Mouse (Mus musculus): ENCODE measurements at regions not wholly inside any gene's neighbourhood (a gene's known extent, or its start where the extent isn't known, plus 50 kb on each side); places are given as distances from the start of the nearest gene placed in this dataset.
A peak's percentile ranks its signal among the peaks of the same experiment; 100 is the strongest.

DNA sequence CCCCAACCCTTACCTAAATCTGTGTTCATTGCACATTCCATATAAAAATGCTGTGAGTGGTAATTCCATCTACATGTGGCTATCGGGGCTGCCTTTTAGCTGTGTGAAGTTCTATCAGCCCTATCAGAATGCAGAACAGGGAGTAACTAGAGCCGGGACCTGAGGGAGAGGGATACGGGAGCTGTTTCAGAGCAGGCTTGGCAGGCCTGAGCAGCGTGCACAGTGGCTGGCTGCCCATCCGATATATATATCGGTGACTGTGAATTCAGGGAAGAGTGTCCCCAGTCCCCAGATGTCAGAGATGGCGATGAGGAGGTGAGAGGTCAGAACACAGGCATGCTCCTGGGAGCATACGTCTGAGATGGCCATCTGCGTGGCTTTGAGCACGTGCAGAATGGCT lies 79.0 kb downstream of the Arl4c start:
- DNase-seq, result no peak

DNA sequence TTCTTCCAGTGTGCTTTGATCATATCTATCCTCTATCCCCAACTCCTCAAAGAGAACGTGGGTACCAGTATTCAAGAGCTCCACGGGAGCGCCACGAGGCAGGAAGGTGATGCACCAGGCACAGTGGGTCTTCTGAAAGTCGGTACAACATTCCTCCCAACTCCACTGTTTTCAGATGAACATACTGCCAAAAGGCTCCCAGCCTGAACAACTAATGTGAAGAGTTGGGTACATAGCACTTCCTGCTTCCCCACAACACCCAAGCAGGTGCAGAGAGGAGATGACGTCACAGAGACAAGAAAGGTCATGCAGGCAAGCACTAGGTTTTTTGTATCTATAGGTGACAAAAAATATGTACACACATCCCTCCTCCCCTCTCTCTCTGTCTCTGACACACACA lies 79.7 kb downstream of the Arl4c start:
- no peak for DNase-seq

DNA sequence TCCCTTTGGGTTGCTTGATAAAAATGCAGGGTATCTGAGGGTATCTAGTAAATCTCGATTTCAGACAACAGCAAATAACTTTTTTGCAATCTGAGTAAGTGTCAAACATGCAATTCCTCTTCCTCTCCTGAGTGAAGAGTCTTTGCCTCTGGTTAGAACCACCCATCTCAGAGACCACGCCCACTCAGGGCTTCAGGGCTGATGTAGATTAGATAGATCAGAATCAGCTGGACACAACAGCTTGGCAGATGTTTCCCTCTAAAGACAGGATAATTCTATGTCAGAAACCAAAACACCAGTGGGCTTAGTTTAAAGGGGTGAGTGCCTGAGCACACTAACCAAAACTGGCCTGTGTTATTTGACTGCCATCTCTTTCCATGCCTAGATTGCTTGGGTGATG lies 80.8 kb downstream of the Arl4c start:
- no peak for DNase-seq

DNA sequence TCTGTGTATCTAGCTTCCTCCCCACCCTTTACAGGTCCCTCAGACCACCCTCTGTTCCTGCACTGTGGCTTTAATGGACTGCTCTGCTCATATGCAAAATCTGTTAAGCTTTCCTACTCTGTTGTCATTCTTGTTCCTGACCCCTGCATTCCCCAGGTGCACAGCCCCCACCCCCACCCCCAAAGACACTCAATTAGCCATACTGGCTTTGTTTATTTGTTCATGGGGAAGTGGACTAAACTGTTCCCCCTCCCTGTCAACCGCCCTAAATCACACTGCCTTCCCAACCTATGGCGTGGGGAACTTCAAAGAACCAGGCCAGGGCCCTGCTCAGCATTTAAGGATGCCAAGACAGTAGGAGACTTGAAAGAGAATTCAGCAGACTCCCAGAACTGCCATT lies 89.0 kb downstream of the Arl4c start:
- no peak for DNase-seq

DNA sequence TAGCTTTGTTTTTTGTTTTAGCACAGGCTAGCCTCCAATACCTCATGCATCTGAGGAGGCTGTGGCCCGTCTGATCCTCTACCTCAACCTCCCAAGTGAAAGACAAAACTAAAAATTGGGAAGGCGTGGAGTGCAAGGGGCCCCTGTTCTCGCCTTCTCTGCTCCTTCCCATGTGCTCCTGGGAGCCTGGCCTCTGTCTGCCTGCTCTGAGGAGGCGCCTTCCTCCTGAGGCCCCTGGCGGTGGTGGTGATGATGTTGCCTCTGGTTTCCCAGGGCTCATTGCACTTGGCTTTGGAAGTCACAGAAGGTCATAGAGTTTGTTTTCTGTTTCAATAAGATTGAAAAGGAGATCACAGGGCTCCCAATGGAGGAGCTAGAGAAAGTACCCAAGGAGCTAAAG lies 90.8 kb downstream of the Arl4c start:
- DNase-seq, result no peak

DNA sequence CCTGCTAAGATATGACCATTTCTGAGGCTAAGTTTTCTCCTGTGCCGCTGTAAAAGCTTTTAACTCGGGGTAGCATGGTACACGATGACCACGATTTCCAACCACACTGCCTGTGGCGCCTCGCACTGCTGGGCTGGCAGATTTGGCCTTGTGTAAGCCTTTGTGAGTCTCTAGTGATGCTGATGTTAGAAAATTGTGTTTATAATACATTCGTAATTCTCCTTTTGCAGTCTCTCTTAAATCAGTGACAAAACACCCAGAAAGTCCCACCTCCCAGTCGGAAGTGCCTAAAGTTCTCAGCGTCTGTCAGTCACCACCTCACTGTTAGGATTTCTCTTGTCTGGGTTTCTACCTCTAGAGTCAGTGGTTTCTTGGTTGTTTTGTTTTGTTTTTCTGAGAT lies 91.2 kb downstream of the Arl4c start:
- DNase-seq, result no peak

DNA sequence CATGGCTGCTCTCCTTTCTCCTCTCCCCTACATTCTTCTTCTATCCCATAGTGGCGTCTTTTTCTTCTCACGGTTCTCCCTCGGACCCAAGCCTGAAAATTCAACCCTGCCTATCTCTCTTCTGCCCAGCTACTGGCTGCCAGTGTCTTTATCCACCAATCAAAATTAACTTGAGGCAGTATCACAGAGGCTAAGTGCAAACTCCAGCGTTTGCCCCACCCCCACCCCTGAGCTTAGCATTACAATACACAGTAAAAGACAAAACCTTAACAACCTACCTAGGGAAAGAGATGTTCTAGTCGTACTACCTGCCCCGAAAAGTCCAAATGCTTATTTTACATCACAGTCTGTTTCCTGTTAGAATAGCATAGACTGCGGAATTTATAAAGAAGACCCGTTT lies 93.2 kb downstream of the Arl4c start:
- no peak for DNase-seq

DNA sequence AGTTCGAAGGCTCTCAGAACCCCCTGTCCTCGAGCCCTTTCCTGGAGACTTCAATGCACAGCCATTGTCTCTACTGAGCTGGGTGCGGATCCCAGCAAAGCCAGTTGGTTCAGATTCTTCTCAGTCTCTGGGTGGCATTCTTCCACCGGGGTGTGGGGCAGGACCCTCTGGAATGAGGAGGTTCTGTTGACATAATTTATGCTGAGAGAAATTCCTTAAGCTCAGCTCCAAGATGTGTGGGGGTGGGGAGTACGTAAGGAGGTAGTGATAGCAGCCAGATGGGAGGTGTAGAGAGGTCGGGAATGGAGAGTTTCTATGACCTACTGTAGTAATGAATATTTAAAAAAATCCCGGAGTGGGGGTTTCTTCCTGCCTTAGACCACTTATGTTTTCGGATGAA lies 93.8 kb downstream of the Arl4c start:
- DNase-seq, result no peak

DNA sequence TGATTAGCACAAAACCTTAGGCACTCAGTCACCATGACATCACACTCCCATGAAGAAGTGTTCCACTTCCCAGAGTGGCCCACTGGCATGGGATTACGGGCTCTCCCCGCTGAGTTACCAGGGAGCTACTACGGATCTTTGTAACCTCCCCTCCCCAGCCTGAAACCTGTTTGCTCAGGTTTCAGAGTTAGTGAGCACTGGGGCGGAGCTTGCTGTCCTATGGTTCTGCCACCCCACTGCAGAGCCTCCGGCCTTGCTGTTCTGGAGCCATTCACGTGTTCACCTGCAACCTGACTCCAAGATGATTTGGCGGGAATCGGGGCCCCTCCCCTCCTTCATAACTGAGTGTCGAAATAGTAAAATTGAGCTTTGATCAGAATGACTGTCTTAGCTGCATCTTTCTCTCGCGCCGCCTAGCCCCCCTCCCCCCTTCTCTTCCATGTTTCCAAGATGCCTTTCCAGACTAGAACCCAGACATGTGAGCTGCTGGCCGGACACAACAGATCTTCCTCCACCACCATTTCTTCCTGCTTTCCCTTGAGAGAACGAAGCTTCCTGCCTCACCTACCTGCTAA lies 95.8 kb upstream of the Glrp1 start:
- peak; percentile 52 for DNase-seq

DNA sequence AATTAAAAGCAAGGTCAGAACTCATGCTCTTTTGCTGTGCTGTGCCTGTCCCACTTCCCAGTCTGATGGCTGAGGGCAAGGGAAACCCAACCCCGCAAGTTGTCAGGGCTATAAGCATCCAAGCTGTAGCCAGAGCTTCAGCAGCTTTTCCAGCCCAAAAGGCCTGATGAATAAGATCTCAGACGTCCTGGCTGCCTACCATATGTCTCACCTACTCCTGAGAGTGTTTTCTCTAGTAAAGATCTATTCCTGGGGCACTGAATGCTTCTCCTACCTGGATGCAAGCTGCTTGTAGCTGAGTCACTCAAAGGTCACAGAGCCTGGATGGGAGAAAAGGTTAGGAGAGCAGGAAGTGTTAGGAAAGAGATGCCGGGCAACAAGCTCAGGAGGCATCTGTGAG lies 92.4 kb upstream of the Glrp1 start:
- DNase-seq, result no peak

DNA sequence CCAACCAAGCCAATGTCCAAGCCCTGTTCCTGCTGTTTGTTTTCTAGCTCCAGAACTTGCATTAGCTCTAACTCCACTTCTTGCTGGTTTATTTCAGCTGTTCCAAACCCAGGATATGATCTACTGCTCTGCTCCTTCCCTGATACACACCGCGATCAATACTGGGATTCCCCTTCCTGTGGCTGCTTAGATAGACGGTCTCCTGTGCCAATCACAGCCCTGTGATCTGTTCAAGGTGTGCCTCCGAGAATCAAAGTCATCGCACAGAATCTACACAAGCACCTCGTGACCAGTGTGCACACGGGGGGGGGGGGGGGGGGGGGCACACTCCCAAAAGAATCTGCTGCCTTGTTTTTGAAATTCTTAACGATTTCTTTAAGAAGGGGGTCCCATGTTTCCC lies 91.9 kb upstream of the Glrp1 start:
- DNase-seq, result no peak

DNA sequence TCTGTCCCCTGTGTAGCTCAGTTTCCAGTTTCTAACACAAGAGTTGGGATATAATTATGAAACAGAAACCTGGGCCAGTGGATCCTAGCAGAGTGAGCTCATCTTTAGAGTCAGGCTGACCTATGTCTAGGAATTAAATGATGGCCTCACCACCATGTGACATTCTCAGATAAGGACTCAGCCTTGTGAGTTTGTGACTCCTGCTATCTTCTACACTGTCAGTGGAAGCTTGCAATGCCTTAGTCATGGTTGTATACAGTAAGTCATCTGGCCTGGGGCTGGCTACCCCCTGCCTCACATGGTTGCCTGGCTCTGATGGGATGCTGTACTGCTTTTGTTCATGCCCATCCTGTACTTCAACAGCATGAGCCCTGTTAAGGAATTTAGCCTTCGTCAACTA lies 90.3 kb upstream of the Glrp1 start:
- DNase-seq, result no peak

DNA sequence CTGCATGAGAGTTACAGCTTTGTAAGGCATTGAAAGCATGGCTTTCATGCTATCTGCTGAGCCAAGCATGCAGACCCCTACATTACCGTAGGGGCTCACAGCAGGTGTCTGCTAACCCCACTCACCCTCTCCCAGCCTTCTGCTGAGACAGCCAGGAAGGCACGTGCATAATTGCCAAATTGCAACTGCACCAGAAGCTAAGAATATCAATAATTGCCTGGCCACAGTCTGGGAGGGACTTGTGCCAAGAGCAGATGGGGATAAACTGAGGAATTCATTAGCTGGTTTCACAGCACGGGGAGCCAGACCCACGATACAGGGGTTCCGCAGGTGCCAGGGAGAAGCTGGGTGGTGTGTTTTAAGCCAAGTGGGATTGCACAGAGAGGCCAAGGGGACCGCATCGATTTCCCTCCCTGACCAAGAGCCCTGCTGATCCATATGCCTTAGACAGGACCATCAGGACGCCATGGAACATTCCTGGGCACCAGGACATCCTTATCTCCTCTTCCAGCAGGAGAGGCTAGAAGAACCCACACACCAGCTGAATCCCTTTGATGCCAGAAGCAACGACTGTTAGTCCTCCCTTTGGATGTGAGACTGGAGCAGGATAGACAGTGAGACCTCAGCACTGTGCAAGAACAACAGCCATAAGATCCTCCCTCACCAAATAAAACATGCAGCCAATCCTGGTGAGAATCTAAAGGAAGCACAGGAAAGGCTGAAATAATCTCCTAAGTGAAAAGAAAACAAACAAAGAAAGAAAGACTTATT lies 84.8 kb upstream of the Glrp1 start:
- DNase-seq, result no peak

DNA sequence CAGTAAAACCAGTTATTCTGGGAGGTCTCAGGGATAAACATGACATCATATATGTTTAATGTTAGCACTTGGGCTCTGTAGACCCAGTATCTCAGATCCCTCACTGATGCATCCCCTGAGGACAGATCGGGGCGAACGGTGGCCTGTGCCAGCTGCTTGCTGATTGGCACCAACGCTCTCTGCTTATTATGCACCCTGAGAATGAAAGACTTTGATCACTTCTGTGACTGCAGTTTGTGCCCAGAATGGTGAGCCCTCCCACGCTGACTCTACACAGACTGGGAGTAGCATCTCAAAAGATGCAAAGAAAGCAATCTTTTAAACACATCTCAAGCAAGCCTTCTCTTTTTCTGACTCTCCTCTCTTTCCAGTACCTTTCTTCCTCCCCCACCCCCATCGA lies 82.2 kb upstream of the Glrp1 start:
- DNase-seq, result no peak

DNA sequence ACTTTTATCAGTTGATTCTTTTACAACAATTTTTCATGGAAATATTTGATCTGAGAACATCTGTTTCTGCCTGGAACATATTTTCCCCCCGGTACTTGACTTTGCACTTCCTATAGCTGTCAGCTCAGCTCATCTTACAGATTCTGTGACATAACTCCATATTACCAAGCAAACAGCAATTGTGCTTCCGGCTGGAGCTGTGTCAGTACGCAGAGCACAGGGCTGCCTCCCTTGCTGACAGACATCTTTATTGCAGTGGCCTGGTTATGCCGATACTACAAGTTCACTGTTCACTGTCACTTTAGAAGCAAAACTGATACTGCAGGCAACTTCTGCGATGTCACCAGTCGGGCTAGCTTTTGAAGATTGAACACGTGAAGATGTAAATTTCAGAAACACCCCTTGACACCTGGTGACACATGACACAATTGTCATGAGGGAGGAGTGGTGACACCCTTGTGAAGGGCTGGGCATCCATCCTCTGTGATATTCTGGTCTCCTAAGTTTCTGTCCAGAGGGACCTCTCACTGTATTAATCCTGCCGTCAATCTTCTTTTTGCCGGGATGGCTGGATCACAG lies 81.0 kb upstream of the Glrp1 start:
- no peak for DNase-seq

DNA sequence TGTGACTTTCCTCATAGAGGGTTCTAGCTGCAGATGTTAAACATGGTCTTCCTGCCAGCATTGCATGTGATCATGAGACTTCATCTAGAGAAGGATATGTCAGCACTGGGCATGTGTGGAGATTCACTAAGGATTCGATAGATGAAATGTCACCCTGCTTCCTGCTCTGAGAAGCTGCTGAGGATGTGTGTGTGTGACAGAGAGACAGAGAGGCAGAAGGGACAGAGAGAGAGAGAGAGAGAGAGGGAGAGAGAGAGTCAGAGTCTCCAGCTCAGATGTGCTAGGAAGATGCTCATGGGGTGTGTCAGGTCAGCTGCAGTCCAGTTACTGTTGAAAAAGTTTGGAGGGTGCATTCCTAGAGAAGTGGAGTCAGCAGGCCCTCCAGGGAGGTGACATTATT lies 78.9 kb upstream of the Glrp1 start:
- no peak for DNase-seq

DNA sequence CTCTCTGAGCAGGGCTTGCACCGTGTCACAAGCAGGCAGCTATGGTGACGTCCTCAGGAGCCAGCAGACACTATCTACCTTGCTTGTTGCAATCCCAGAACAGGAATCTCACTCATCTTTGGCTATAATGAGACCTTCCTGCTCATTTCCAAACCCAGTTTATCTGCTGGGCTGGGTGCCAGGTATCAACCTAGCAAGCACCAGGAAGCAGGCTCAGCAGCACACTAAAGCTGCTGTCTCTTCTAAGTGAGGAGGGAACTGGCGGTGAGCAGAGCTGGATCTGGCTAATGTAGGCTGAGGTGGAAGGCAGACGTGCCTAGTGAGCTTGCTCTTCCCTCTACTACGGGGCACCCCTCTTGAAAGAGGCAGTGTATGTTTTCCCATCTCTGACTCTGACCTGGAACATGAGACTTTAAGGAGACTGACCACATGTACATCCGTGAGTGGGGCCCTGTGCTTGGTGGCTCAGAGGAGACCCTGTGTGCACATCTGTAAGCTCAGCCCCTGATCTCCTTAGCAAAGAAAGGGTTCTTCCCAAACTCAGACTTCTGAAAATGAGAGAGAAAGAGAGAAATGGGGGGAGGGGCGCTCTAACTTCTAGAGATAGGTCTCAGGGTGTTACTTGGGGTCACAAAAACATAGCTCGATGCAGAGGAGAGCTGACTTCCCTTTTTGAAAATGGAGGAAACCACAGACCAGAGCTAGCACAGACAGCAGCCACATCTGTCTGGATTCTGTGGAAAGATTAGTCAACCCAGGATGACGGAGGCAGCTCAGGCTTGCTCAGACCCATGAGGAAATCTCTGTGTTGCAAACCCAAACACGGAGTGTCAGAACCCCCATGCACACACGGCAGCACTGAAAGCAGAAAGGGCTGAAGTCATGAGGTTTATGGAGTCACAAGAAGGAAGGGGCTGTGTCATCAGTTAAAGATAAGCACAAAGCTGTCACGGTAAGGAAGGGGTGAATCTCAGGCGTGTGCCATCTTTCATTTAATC lies 77.3 kb upstream of the Glrp1 start:
- no peak for DNase-seq

DNA sequence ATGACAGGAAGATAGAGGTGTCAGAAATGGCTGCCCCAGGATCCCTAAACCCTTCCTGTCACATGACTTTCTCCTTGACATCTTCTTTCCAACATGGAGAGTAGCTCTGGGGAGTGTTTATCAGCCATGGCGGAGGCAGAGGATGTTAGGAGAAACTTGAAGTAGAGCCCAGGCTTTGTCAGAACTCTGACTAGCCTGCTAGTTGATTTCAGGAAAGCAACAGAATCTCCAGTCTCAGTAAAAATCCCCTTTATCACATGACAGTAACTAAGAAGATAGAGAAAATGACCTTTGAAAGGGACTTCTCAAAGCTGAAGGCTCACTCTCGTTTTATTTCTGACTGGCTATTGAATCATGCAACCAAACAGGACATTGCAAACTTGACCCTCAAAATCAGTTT lies 76.3 kb upstream of the Glrp1 start:
- DNase-seq, result no peak

DNA sequence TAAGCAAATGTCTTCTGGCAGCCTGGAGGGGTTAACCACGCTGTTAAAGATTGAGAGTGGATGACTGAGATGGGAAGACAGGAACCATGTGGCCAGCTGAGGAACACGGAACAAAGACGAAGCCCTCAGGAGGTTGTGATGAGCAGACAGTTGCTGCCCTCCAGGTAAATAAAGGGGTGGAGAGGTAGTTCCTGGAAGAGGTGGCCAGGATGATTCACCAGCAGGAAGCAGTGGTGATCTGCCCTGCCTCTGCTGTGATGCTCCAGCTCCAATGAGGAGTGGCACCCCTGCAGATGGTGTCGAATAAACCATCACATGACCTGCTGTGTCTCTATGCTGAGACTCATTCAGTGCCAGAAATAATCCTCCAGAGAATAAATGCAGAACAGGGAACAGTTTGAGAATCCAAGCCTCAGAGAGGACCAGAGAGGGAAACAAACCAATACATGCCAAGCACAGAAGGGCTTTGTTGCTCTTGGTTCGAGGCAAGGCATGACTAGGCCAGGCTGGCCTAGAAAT lies 74.7 kb upstream of the Glrp1 start:
- DNase-seq, result no peak

DNA sequence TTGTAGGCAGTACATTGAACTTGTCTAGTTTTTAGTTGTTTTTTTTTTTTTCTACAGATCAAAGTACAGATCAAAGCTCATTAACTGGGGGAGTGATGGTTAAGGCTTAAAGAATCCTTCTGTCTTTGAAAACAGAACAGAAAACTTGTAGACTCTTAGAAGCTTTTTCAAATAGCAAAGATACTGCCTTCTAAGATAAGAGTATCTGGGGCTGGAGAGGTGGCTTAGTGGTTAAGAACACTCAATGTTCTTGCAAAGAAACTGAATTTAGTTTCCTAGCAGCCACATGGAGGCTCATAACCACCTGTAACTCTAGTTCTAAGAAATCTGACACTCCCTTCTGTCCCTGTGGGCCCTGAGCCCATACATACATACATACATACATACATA lies 68.4 kb upstream of the Glrp1 start:
- DNase-seq, result no peak

DNA sequence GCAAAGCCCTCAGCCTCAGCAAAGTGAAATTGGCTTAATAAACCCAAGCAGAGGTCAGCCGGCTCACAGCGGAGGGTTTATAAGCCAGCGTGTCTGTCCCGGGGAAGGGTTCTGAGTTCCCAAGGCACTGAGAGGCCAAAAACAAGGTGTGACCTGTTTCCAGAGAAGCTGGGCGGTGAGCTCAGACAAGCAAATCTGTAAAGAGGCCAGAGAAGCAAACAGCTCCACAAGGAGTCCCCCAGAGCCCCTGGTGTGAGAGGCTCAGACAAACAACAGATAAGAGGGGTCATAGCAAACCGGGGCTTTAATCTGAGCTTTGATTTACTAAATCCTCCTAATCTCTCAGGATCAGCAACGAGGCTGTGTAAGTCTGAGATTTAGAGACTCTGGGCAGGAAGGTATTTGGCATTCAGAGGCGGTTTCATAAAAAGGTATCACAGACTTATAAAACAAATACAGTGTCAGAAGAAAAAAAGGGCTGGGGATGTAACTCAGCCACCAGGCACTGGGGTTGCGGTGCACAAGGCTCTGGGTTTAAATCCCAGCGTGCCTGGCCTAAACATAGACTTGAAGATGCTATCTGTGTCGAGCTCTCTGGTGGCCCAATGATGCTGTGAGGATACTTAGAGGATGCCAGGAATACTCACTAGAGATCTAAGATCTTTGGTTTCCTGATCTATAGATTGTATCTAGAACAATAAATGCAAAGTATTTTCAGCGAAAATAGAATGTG lies 67.8 kb upstream of the Glrp1 start:
- DNase-seq, result no peak

DNA sequence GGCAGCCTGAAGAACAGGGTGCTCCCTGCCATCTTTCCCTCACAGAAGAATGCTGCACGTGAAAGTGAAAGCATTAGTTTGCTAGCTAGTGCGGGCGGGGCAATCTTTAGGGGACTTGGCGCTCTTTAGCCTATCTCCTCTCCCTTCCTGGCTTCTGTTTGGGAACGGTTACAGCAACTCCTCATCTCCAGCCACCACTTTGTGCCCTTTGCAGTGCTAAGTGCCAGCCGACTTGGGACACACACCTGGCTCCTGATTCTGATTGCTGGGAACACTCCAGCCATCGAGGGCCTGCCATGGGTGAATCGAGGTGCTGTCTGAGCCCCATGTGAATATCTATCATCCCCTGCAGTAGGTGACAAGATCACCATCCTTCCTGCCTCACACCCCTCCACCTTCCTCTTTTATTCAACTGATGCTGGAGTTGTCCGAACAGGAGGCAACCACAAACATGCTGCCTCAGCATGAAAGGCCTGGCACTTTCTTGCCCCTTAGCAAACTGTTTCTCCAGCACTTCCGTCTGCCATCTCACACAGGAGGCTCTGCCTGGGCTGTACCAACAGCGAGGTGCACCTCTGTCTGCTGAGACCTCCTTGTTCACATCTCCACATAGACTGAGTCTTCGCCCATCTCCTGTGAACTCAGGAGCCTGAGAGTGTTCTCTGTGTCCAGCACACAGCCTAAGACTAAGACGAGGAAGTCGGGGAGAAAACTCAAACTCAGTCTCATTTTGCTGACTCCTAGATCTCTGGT lies 66.2 kb upstream of the Glrp1 start:
- no peak for DNase-seq

All from kidney, adult 11 months (tissue).